Mouse (Mus musculus) liver, embryonic 12.5 days (tissue): Measurements from ENCODE around the gene Aldh1l2. TPM values are rescaled to one million over a fixed set of nuclear protein-coding genes. Genes with fewer than 3 reads are reported as not detected.

Experiments
- polyA plus RNA-seq: library from polyadenylated mRNA; unstranded; fragments of >200 nt; fragmentation: Nextera tagmentation; extraction: Ambion mirVana; gene quantifications from 2 replicates; pipeline ENCODE4 v1.2.1, GENCODE M21; 2016

Aldh1l2 gene
- polyA plus RNA-seq, 1 experiment from 2014 or later = 0.17 TPM

Other genes starting within 250 kb of the Aldh1l2 start
- 0.11 and 0.13 TPM in 2 replicates for gene Slc41a2, start 196.3 kb downstream of the Aldh1l2 start, polyA plus RNA-seq
- 0.43 and 0.45 TPM in 2 replicates for gene D10Wsu102e, start 173.9 kb downstream of the Aldh1l2 start, polyA plus RNA-seq
- 14.3 and 14.8 TPM in 2 replicates for gene Washc4, start 9.6 kb upstream of the Aldh1l2 start, polyA plus RNA-seq
- gene Appl2, start 114.6 kb upstream of the Aldh1l2 start, polyA plus RNA-seq = 15.1 and 15.2 TPM in 2 replicates
- gene 1500009L16Rik, start 188.7 kb upstream of the Aldh1l2 start, polyA plus RNA-seq = 3.5 and 4.9 TPM in 2 replicates